Mouse (Mus musculus) cerebellum, postnatal 36 days (tissue): Measurements from ENCODE around the gene Mta3.
A peak's percentile ranks its signal among the peaks of the same experiment; 100 is the strongest.
"Not testable (repeated sequence)": the region's sequence is repeated elsewhere in the genome, so short reads cannot be mapped to it uniquely, and the experiment has no call there.

Experiments
- DNase-seq, 2 experiments: peaks; one replicate each; pipeline ENCODE4 v3.0.0; 2021 to 2022; ENCODE audit warnings: mixed read lengths in 2 of 2

The Mta3 gene

DNA sequence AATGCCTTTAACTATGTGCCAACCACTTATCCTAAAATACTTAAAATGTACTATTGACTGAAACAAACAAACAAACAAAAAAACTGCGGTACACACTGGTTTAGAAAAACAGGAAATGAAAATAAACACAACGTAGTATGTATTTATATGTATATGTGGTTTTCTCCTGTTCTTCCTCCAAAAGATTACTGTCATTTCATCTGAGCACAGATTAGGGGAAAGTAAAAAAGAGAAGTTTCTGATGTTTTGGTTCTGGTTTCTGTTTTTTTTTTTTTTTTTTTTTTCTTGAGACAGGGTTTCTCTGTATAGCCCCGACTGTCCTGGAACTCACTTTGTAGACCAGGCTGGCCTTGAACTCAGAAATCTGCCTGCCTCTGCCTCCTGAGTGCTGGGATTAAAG lies 3.6 kb downstream of the Mta3 start:
- DNase-seq, result not testable (repeated sequence)

DNA sequence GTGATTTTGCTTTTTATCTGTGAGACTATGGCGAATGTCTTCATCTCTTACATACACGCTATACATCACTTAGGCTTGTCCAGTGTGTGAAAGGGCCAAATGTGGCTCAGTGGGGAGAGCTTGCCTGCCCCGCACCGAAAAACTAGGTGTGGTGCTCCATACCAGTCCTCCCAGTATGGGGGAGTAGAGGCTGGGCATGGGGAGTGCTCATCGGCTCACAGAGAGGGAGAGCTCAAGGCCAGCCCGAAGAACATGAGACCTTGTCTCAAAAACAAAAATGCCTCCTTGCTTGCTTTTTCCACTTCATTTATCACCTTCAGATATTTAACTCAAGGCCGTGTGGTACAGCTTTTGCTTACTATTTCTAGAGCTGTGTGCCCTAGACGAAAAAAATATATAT lies 4.7 kb downstream of the Mta3 start:
- DNase-seq, result no peak

DNA sequence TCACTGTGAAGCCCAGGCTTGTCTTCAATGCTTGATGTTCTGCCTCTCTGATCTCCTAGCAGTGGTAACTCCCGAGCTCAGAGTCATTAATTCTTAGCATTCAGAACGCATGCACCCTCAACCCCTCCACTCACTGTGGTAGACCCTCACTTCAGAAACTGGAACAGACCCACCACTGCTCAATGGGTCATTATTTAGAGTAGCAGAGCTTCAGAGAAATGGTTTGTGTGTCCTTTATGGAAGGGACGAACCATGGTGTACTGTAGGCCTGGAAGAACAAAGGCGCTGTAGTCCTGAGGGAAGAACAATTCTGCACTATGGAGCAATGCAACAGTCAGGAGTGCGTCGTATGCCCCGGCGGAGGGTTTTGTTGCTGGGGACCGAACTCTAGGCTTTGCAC lies 6.4 kb downstream of the Mta3 start:
- no peak for DNase-seq

DNA sequence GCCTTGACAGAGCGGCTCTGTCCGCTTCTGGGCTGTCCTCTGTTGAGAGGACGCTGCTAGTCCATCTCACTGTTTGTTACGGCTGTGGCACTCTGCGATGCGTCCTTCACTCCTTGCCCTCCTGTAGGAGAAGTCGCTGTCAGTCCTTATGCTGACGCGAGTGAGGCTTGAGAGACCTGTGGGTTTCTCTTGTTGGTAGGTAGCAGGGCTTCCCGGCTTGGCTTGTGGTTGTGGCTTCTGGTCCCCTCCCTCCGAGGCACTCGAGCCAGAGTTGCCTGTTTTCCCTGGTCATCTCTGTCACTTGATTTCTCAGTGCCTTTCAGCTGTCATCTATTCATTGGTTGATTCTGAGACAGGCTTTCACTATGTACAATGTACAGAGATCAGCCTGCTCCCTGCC lies 14.5 kb downstream of the Mta3 start:
- DNase-seq, result no peak

DNA sequence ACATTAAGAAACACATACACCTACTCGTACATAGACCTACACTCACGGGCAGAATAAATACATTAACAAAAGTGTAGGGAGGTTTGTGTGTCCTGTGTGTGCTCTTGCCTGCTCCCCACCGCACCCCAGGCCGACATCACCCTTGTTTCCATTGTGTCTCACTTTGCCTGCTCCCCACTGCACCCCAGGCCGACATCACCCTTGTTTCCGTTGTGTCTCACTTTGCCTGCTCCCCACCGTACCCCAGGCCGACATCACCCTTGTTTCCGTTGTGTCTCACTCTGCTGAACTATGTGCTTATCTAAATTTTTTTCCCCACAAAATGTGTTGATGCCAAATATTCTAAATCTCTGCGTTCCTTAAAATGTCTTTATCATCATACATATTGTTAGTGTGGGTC lies 15.2 kb downstream of the Mta3 start:
- no peak for DNase-seq

DNA sequence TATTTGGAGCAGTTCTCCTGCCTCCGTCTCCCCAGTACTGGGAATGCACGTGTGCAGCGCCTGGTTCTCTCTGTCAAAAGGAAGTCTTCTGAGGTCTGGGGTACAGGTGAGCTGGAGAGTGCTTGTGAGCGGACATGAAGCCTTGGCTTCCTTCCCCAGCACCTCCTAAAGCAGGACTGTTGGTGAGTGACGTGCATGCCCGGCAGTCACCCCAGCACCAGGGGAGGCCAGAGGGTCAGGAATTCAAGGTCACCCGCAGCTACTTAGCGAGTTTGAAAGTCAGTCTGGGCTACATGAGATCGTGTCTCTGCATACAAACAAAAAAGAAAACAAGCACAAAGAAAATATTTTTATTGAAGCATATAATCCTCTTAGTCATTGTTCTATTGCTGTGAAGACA lies 17.1 kb downstream of the Mta3 start:
- DNase-seq, result no peak

DNA sequence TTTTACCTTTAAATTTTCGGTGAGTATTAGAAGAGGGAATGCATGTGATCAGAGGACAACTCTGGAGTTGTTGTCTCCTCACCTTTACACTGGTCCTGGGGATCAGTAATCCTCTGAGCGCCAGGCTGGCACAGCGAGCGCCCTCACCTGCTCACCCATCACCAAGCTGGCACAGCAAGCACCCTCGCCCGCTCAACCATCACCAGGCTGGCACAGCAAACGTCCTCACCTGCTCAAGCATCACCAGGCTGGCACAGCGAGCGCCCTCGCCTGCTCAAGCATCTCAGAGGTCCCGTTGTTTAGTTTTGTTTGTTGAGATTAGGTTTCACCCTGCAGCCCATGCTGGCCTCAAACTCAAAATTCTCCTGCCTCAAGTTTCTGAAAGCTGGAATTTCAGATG lies 20.5 kb downstream of the Mta3 start:
- DNase-seq, result no peak

DNA sequence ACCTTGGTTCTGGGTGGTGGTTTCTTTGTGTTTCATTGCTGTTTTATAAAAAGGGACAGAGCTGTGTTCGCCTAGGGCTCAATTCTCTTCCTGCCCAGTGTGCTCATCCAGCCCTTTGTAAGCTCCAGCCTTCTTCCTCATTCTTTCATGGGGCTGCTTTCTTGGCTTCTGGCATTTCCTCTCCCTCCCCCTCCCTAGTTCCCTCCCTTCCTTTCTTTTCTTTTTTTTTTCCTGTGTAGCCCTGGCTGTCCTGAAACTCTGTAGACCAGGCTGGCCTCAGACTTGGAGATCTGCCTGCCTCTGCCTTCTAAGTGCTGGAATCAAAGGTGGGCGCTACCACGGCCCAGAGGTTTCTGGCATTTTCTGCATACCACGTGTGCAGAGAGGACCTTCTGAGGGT lies 21.7 kb downstream of the Mta3 start:
- no peak for DNase-seq

DNA sequence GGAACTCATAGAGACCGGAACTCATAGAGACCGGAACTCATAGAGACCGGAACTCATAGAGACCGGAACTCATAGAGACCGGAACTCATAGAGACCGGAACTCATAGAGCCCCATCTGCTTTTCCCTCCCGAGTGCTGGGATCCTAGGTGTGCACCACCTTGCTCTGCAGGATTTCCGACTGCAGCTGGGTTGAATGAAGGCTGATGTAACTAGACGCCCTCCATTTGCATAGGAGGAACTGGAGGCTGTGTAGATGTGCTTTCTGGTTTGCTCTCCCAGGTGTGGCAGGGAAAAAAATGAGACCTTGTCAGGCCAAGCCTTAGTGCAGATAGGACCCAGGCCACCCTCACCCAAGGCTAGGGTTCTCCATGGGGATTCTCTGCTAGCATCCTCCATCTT lies 23.1 kb downstream of the Mta3 start:
- no peak for DNase-seq

DNA sequence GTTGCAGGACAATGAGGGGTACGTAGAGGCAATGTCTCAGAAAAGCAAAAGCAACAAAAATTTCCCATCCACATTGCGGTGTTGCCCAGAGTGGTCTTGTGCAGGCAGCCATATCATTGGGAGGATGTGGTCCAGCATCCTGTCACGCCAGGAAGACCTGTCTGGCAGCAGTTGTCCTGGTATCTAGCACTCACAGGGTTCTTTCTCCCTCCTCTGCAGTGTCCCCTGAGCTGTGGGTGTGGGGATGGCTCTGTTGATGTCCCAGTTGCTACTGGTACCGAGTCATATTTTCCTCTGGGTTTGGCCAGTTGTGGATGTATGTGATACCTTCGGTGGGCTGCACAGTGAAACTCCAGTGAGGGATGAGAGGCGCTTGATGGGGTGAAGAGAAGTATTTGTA lies 24.2 kb downstream of the Mta3 start:
- no peak for DNase-seq

DNA sequence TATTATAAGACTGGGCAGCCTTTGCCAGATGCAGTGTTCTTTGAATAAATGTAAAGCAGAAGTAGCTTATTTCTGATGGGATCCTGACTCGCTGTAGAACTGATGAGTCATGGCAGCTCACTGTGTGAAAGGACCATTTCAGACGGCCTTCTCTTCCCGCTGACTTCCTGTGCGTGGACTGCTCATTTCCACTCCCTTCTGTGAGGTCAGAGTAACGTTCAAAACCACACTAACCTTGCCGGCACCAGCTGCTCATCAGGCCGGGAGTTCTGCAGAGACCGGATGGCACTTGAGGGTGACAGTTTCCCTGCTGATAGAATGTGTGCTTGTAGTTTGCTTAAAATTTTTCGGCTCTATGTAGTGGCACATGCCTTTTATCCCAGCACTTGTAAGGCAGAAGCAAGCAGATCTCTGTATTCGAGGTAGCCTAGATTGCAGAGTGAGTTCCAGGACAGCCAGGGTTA lies 26.2 kb downstream of the Mta3 start:
- DNase-seq, result peak in 1 of 2 experiments; percentile 15

DNA sequence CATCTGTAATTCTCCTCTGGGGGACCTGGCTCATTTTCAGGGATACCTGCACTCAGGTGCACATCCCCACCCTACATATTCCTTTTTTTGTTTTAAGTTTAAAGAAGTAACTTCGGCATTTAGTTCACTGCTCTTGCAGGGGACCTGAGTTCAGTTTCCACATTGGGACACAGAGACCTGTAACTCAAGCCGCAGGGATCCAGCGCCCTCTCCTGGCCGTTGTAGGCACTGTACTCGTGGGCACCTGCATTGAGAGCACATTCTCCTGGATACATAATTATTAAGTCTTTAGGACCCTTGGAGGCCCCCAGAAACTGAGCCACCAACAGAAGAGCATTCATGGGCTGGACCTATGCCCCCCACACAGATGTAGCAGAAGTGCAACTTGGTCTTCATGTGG lies 26.8 kb downstream of the Mta3 start:
- DNase-seq, result peak; percentile 56 to 59

DNA sequence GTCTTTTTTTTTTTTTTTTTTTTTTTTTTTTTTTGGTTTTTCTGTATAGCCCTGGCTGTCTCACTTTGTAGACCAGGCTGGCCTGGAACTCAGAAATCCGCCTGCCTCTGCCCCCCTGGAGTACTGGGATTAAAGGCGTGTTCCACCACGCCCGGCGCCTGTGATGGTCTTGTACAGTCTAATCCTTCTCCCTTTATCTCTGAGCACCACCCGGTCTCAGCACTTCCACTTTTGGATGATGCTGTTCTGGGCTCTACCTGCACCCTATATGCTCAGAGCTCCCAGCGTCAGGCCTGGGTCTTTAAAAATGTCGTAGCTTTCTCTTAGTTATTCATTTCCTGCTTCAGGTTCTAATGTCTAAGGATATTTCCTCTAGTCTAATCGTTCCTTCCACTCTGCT lies 30.7 kb downstream of the Mta3 start:
- DNase-seq, result no peak

DNA sequence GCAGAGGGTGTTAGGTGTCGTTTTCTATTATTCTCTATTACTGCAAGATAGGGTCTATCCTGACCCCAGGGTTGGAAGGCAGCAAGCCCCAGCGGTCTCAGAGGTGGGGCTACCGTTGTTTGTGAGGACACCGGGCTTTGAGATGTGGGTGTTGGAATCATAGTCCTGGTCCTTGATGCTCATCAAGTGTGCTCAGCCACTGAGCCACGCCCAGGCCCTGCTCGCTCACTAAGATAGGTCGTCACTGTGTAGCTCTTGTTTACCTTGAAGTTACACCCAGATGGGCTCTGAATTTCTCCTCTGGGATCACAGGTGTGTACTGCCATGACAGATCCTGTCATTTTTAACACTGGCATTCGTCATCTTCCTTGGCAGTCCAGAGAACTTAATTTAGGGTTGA lies 31.8 kb downstream of the Mta3 start:
- DNase-seq, result no peak

DNA sequence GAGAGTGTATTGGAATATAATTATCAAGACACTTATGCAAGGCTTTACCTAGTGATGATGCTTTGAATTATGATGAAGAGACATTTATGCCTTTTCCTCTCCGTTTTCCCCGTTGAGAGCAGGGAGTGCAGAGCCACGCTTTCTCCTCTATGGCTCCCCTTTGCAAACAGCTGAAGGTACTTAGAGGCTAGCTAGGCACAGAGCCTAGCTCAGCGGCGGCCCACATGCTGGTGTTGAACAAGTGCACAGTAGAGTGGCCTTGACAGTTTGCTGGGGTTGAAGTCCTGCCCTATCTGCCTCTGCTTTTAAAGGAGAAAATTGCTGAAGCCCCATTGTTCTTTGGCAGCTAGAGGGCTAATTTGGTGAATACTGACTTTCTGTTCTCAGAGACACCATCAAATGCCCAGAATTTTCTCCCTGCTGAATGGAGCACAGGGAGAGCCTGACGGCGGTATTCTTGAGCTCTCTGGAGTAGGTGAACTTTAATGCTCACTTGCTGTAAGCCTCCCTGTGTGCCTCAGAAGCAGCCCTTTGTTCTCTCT lies 34.2 kb downstream of the Mta3 start:
- no peak for DNase-seq

DNA sequence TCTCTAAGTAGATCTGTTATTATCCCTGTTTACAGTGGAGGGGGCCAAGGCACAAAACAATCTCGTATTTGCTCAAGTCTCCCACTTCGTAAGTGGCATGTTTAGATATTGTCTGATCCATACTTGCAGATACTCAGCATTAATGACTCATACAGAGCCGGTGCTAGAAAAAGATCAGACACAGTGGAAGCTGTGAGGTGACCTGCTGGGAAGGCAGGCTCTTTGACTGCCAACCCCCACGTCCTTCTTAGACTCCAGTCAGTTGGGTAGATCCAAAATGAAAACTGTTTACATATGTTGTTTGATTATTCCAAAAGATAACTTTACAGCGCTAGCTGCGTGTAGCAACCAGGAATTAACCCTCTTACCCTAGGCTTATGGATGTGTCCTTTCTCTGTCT lies 35.3 kb downstream of the Mta3 start:
- DNase-seq, result peak; percentile 27 to 43

DNA sequence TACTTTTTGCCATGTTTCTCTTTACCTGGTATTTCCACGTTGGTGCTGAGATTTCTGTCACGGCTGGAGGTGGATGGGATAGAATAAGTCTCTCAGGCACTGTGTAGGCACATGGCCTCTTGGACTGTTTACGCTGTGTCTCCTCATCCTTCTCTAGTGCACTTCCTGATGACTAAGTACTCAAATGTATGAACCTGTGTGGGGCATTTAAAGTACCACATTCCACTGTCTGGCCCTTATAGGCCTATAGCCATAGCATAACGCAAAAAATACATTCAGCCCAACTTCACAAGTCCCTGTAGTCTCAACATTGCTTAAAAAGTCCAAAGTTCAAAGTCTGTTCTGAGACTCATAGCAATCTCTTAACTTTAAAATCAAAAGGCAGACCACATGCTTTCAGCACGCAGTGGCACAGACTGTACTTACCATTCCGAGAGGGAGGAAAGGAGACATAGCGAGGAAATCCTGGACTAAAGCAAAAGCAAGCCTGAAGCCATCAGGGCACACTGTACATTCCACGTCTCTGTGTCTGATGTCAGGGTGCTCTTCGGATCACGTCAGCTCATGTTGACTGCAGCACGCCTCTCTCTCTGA lies 38.4 kb downstream of the Mta3 start:
- DNase-seq, result no peak

DNA sequence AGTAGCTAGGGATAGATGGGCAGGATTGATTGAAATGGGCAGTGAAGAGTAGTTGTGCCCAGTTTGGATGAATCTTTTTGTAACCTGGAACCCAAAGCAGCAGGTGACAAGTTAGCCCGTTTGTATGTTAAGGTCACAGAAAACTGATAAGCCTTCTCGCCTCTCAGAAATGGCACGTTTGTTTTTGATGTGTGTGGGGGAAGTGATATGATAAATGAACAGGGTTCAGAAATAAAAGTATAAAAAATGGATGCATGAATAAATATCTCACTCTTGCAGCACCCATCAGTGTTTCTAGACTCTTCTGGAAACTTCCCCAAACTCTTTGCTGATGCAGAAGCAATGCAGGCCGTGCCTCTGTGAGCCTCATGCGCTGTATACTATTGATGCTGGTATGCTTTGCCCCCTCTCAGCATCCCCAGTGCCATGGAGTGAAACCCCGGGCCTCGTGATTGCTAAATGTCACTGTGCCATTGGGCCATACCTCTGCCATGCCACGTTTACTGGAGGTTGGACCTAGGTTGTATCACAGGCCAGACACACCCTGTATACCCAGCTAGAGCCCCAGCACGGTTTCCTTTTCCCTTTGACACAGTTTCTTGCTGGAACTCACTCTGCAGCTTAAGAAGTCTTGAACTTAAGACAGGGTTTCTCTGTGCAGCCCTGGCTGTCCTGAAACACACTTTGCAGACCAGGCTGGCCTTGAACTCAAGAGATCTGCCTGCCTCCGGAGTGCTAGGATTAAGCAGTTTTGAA lies 41.6 kb downstream of the Mta3 start:
- DNase-seq, result no peak

DNA sequence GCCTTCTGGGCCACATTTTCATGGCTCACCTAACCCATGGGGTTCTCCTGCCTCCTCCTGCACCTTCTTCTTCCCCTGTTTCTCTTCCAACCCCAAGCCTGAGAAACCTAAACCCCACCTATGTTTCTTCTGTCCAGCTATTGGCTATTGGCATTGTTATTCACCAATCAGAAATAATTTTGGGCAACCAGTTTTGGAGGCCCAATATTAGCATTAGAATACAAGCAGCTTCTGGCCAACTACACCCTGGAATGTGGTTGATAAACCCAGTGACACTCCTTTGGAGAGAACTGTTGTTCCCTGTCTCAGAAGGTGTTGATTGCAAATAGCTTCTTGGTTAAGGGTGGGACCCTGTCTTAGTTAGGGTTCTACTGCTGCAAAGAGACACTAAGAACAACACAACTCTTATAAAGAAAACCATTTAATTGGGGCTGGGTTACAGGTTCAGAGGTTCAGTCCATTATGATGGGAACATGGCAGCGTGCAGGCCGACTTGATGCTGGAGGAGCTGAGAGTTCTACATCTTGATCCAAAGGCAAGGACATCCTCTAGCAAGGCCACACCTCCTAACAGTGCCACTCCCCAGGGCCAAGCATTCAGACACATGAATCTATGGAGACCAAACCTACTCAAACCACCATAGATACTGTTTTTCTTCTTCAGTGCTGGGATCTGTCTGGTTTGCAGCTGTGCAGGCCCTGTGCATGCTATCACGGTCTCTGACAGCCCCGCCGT lies 44.4 kb downstream of the Mta3 start:
- no peak for DNase-seq

DNA sequence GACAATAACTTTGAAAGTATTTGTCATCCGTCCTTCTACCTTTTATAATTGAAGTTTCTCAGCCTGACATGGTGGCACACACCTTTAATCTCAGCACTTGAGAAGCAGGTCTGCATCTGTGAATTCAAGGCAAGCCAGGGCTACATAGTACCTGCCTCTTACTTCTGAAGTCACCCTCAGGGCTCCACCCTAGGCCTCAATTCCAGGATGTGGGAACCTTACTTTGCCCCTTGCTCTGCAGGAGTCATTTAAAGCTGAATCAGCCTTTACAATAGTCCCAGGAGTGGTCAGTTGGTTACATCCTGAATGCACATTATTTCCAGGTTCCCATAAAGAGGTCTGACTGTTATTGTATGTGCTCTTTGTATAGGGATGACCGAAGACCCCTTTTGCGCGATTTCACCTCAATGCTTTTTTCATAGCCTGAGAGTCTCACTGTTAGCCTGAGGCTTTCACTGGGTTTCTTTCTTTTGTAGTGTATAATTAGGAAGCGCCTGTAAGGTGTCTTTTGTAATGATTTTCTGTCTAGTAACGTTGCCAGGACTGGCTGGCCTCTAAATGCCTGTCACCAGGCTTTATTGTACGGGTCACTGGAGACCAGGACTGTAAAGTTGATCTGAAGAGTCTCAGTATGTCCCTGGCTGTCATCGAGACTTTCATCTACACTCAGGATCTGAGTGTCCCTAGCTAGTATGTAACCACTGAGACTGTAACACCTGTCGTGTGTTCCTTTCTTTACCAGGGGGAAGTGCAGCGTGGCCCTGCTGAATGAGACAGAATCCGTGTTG lies 47.3 kb downstream of the Mta3 start:
- no peak for DNase-seq

DNA sequence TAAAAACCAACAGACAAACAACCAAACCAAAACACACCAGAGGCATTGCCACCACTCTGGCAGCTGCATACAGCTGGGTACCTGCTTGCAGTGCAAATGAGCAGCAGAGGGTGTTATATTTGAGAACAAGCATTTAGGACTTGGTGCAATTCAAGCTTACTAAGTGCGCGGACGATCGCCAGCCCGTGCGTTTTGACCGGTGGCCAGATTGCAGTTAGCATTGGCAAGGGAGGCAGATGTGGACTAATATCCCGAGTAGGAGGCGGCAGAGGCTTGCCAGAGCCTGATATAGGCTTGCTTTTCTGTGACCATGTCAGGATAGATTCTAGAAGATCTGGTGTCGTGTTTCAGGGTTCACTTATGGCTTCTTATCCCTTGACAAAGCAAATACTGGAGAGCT lies 52.1 kb downstream of the Mta3 start:
- DNase-seq, result no peak

DNA sequence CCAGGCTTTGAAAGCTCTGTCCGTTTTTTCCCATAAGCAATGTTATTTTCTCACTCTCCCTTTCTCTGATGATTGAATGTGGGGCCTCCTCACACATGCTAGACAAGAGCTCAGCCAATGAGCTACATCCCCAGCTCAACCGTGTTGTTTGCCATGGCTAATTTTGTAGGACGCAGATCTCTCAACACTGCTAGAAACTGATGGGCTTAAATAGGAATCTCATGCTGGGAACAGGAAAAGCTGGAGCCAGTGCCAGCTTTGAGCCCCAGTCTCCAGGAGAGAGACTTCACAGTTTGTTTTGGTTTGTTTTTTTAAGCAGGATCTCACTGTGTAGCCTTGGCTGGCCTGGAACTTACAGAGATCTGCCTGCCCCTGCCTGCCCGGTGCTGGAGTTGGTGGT lies 53.6 kb downstream of the Mta3 start:
- peak; percentile 16 to 21 for DNase-seq

DNA sequence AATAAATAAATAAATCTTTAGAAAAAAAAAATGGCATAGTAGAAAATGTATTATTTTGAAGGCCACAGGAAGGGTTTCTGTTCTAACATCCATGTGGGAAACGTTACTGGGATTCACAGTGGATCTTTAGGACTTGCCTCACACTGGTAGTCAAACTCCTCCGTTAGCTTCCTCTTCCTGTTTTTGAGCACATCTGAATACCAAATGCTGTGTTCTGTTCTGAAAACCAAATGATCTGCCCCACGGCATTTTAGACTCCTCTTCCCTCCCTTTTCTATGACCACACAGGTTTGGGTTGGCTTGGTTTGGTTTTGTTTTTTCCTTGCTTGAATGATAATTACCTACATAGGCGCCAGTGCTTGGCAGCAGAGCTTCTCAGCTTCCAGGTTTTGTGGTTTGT lies 58.6 kb downstream of the Mta3 start:
- no peak for DNase-seq
